In genomic region chr12:15617312-15617711, GRCm38 (mm10) we compare ENCODE assay signal across 10 mouse cellular contexts.
A peak's percentile ranks its signal among the peaks of the same experiment; 100 is the strongest.
DNase-seq lines count a peak whose midpoint lies in the region; ATAC-seq lines count a peak whose summit lies in the region.
"Had no signal": no experiment of that assay in that cellular context is flagged by ENCODE, and none has a peak within 500 bp of the region (broad histone marks: within the 10 kb centered on the region; RNA-seq: fewer than 3 reads in every experiment).

No protein-coding gene starts in this region.

- H3K9me3 ChIP-seq in stomach, embryonic 16.5 days (replicated peaks; ENCODE audit: control insufficient read depth, low read length), result no peaks in the 10 kb centered on the region
- no peaks in the 10 kb centered on the region for H3K9me3 ChIP-seq in neural tube, embryonic 15.5 days (replicated peaks)
- H3K9me3 ChIP-seq: midbrain, embryonic 13.5 days had no signal

- no peak overlapping the region for H3K4me3 ChIP-seq in stomach, embryonic 16.5 days (replicated peaks; ENCODE audit: low read length)
- no peak overlapping the region for H3K4me3 ChIP-seq in neural tube, embryonic 15.5 days (replicated peaks)
- H3K4me3 ChIP-seq: midbrain, embryonic 13.5 days had no signal

- H3K4me1 ChIP-seq in stomach, embryonic 16.5 days (ENCODE audit: control insufficient read depth, insufficient read depth, low read length), result peaks cover 3% of the 10 kb centered on the region
- H3K4me1 ChIP-seq in neural tube, embryonic 15.5 days, result peaks cover 3% of the 10 kb centered on the region; the same call in 1 of the 2 replicates

- H3K4me2 ChIP-seq in stomach, embryonic 16.5 days (ENCODE audit: low read depth, low read length), result no peak overlapping the region
- no peak overlapping the region for H3K4me2 ChIP-seq in neural tube, embryonic 15.5 days
- H3K4me2 ChIP-seq: hindbrain, embryonic 14.5 days; midbrain, embryonic 13.5 days had no signal

- ATAC-seq in stomach, embryonic 16.5 days (ENCODE audit: insufficient read depth, low FRiP score), result peak; percentile 37; the same call in 1 of the 2 replicates
- ATAC-seq in activated CD4-positive, CD25-positive, alpha-beta regulatory T cell, adult 4 months, result no peak
- no peak for ATAC-seq in neural tube, embryonic 15.5 days (ENCODE audit: low FRiP score)
- ATAC-seq: midbrain, embryonic 13.5 days had no signal

- no peaks in the 10 kb centered on the region for H3K36me3 ChIP-seq in stomach, embryonic 16.5 days (ENCODE audit: control insufficient read depth, insufficient read depth, low read length)
- H3K36me3 ChIP-seq in neural tube, embryonic 15.5 days, result no peaks in the 10 kb centered on the region
- H3K36me3 ChIP-seq: midbrain, embryonic 13.5 days had no signal

- H3K27ac ChIP-seq in stomach, embryonic 16.5 days (ENCODE audit: low read length), result peak overlapping the region; percentile 62; the same call in 1 of the 2 replicates
- H3K27ac ChIP-seq in neural tube, embryonic 15.5 days (replicated peaks), result no peak overlapping the region
- H3K27ac ChIP-seq: hindbrain, embryonic 14.5 days; midbrain, embryonic 13.5 days had no signal

- peak; percentile 13 to 66 for DNase-seq in adrenal gland, adult (ENCODE audit: inconsistent age in 2 of 2, low spot score in 1 of 2)
- DNase-seq in adrenal gland, adult 18-20 months (ENCODE audit: low spot score in 2 of 2), result no peak
- DNase-seq in ovary, adult 18-20 months (ENCODE audit: low spot score), result peak; percentile 24
- no peak for DNase-seq in ovary, postnatal 10 days (ENCODE audit: low spot score)
- DNase-seq in heart, postnatal 4 days, result peak; percentile 75

- no peak overlapping the region; the same call in 1 of the 2 replicates for H3K9ac ChIP-seq in stomach, embryonic 16.5 days (ENCODE audit: low read length)
- no peak overlapping the region for H3K9ac ChIP-seq in neural tube, embryonic 15.5 days (replicated peaks)
- H3K9ac ChIP-seq: hindbrain, embryonic 14.5 days; midbrain, embryonic 13.5 days had no signal

- WGBS in stomach, embryonic 16.5 days, result 38% methylated on average over 1 of the region's 1 CpGs
- WGBS in neural tube, embryonic 15.5 days, result 45% methylated on average over 1 of the region's 1 CpGs

- H3K27me3 ChIP-seq in stomach, embryonic 16.5 days (ENCODE audit: control insufficient read depth, insufficient read depth, low read length), result no peaks in the 10 kb centered on the region
- no peaks in the 10 kb centered on the region for H3K27me3 ChIP-seq in neural tube, embryonic 15.5 days (replicated peaks)
- H3K27me3 ChIP-seq: midbrain, embryonic 13.5 days had no signal

Comparison
In these comparisons a context has a peak if more than half of its experiments do, and no peak if none do; other contexts are left out.
1. DNase-seq: peak in adrenal gland, adult (2 of 2), ovary, adult 18-20 months (single experiment) and heart, postnatal 4 days (single experiment); none in adrenal gland, adult 18-20 months (0 of 2) and ovary, postnatal 10 days (single experiment).